Mouse (Mus musculus): ENCODE measurements at regions not wholly inside any gene's neighbourhood (a gene's known extent, or its start where the extent isn't known, plus 50 kb on each side); places are given as distances from the start of the nearest gene placed in this dataset.

GRCm38 (mm10) chr13:51911296-51911998 is 65.0 kb downstream of the Gadd45g start:
- WGBS: 34% methylated on average over 17 of the region's 17 CpGs
- H3K9me3 ChIP-seq (ENCODE audit: control insufficient read depth, low read depth, low read length): no peaks in the 10 kb centered on the region
- peak overlapping the region; percentile 61 for H3K27ac ChIP-seq (ENCODE audit: low read length)
- H3K9ac ChIP-seq (replicated peaks; ENCODE audit: low read depth, low read length): no peak overlapping the region
- ATAC-seq (ENCODE audit: insufficient number of reproducible peaks, insufficient read depth, low FRiP score, low read depth): peak; percentile 85
- H3K36me3 ChIP-seq (ENCODE audit: control insufficient read depth, insufficient read depth, low read length): no peaks in the 10 kb centered on the region
- no peak overlapping the region; the same call in 1 of the 2 replicates for H3K4me2 ChIP-seq (replicated peaks; ENCODE audit: low read depth, low read length)
- no peaks in the 10 kb centered on the region for H3K27me3 ChIP-seq (ENCODE audit: control insufficient read depth, insufficient read depth, low read length)
- no peak overlapping the region for H3K4me3 ChIP-seq (ENCODE audit: low read depth, low read length)
- H3K4me1 ChIP-seq (ENCODE audit: control insufficient read depth, insufficient read depth, low read length): 0 out of 2 replicates have a peak, but pooled peaks cover 2% of the 10 kb centered on the region

- no peak for ATAC-seq (ENCODE audit: insufficient number of reproducible peaks, insufficient read depth, low FRiP score, low read depth)
- peak overlapping the region; percentile 59; the same call in 1 of the 2 replicates for H3K27ac ChIP-seq (ENCODE audit: low read length)
Measured at GRCm38 (mm10) chr13:51912477-51912876, 66.0 kb downstream of the Gadd45g start.

GRCm38 (mm10) chr13:51912994-51913393 is 66.5 kb downstream of the Gadd45g start:
- 95% methylated on average over 3 of the region's 3 CpGs for WGBS
- ATAC-seq (ENCODE audit: insufficient number of reproducible peaks, insufficient read depth, low FRiP score, low read depth): no peak

More at GRCm38 (mm10) chr13:51912477-51912876, 66.0 kb downstream of the Gadd45g start:
- 0 out of 2 replicates have a peak, but pooled peaks cover 2% of the 10 kb centered on the region for H3K4me1 ChIP-seq (ENCODE audit: control insufficient read depth, insufficient read depth, low read length)
- H3K27me3 ChIP-seq (ENCODE audit: control insufficient read depth, insufficient read depth, low read length): no peaks in the 10 kb centered on the region
- 67% methylated on average over 5 of the region's 5 CpGs for WGBS
- no peaks in the 10 kb centered on the region for H3K9me3 ChIP-seq (ENCODE audit: control insufficient read depth, low read depth, low read length)
- no peak overlapping the region for H3K4me2 ChIP-seq (replicated peaks; ENCODE audit: low read depth, low read length)
- H3K9ac ChIP-seq (replicated peaks; ENCODE audit: low read depth, low read length): no peak overlapping the region
- H3K4me3 ChIP-seq (ENCODE audit: low read depth, low read length): no peak overlapping the region
- no peaks in the 10 kb centered on the region for H3K36me3 ChIP-seq (ENCODE audit: control insufficient read depth, insufficient read depth, low read length)

GRCm38 (mm10) chr13:51916666-51917240 is 70.3 kb downstream of the Gadd45g start:
- H3K27me3 ChIP-seq (ENCODE audit: control insufficient read depth, insufficient read depth, low read length): 0 out of 2 replicates have a peak, but pooled peaks cover 3% of the 10 kb centered on the region
- no peaks in the 10 kb centered on the region for H3K36me3 ChIP-seq (ENCODE audit: control insufficient read depth, insufficient read depth, low read length)
- no peaks in the 10 kb centered on the region for H3K9me3 ChIP-seq (ENCODE audit: control insufficient read depth, low read depth, low read length)
- no peak overlapping the region for H3K4me3 ChIP-seq (ENCODE audit: low read depth, low read length)
- H3K4me1 ChIP-seq (ENCODE audit: control insufficient read depth, insufficient read depth, low read length): peaks cover 34% of the 10 kb centered on the region
- no peak overlapping the region for H3K4me2 ChIP-seq (replicated peaks; ENCODE audit: low read depth, low read length)
- H3K27ac ChIP-seq (ENCODE audit: low read length): no peak overlapping the region
- H3K9ac ChIP-seq (replicated peaks; ENCODE audit: low read depth, low read length): no peak overlapping the region
- WGBS: 58% methylated on average over 15 of the region's 15 CpGs
- ATAC-seq (ENCODE audit: insufficient number of reproducible peaks, insufficient read depth, low FRiP score, low read depth): no peak

More at GRCm38 (mm10) chr13:51912994-51913393, 66.5 kb downstream of the Gadd45g start:
- H3K27ac ChIP-seq (ENCODE audit: low read length): no peak overlapping the region
- no peak overlapping the region for H3K4me2 ChIP-seq (replicated peaks; ENCODE audit: low read depth, low read length)
- H3K27me3 ChIP-seq (ENCODE audit: control insufficient read depth, insufficient read depth, low read length): no peaks in the 10 kb centered on the region
- H3K4me1 ChIP-seq (ENCODE audit: control insufficient read depth, insufficient read depth, low read length): peaks cover 5% of the 10 kb centered on the region; the same call in 1 of the 2 replicates
- no peak overlapping the region for H3K4me3 ChIP-seq (ENCODE audit: low read depth, low read length)
- H3K9me3 ChIP-seq (ENCODE audit: control insufficient read depth, low read depth, low read length): no peaks in the 10 kb centered on the region
- no peaks in the 10 kb centered on the region for H3K36me3 ChIP-seq (ENCODE audit: control insufficient read depth, insufficient read depth, low read length)
- no peak overlapping the region for H3K9ac ChIP-seq (replicated peaks; ENCODE audit: low read depth, low read length)

- H3K9me3 ChIP-seq (ENCODE audit: control insufficient read depth, low read depth, low read length): no peaks in the 10 kb centered on the region
- ATAC-seq (ENCODE audit: insufficient number of reproducible peaks, insufficient read depth, low FRiP score, low read depth): no peak
- H3K4me3 ChIP-seq (ENCODE audit: low read depth, low read length): no peak overlapping the region
- no peaks in the 10 kb centered on the region for H3K36me3 ChIP-seq (ENCODE audit: control insufficient read depth, insufficient read depth, low read length)
- H3K27me3 ChIP-seq (ENCODE audit: control insufficient read depth, insufficient read depth, low read length): 0 out of 2 replicates have a peak, but pooled peaks cover 3% of the 10 kb centered on the region
- no peak overlapping the region for H3K9ac ChIP-seq (replicated peaks; ENCODE audit: low read depth, low read length)
- no peak overlapping the region for H3K27ac ChIP-seq (ENCODE audit: low read length)
- no peak overlapping the region for H3K4me2 ChIP-seq (replicated peaks; ENCODE audit: low read depth, low read length)
- H3K4me1 ChIP-seq (ENCODE audit: control insufficient read depth, insufficient read depth, low read length): peaks cover 34% of the 10 kb centered on the region
- 63% methylated on average over 7 of the region's 7 CpGs for WGBS
Measured at GRCm38 (mm10) chr13:51917658-51918057, 71.2 kb downstream of the Gadd45g start.

- Histone ChIP-seq H3K27ac (ENCODE audit: low read length) (no peak overlapping the region), H3K4me2 (replicated peaks; ENCODE audit: low read depth, low read length) (no peak overlapping the region), H3K27me3 (ENCODE audit: control insufficient read depth, insufficient read depth, low read length) (0 out of 2 replicates have a peak, but pooled peaks cover 3% of the 10 kb centered on the region), H3K4me3 (ENCODE audit: low read depth, low read length) (no peak overlapping the region), H3K36me3 (ENCODE audit: control insufficient read depth, insufficient read depth, low read length) (no peaks in the 10 kb centered on the region), H3K4me1 (ENCODE audit: control insufficient read depth, insufficient read depth, low read length) (peaks cover 34% of the 10 kb centered on the region), H3K9ac (replicated peaks; ENCODE audit: low read depth, low read length) (no peak overlapping the region), H3K9me3 (ENCODE audit: control insufficient read depth, low read depth, low read length) (no peaks in the 10 kb centered on the region)
- no peak for ATAC-seq (ENCODE audit: insufficient number of reproducible peaks, insufficient read depth, low FRiP score, low read depth)
- WGBS: 68% methylated on average over 8 of the region's 8 CpGs
Measured at GRCm38 (mm10) chr13:51918108-51918507, 71.6 kb downstream of the Gadd45g start.

- no peak overlapping the region for H3K27ac ChIP-seq (ENCODE audit: low read length)
- no peak for ATAC-seq (ENCODE audit: insufficient number of reproducible peaks, insufficient read depth, low FRiP score, low read depth)
- WGBS: 38% methylated on average over 10 of the region's 10 CpGs
Measured at GRCm38 (mm10) chr13:51918781-51919170, 72.3 kb downstream of the Gadd45g start.

GRCm38 (mm10) chr13:51919171-51919793 is 72.8 kb downstream of the Gadd45g start:
- 53% methylated on average over 14 of the region's 14 CpGs for WGBS
- Histone ChIP-seq H3K4me2 (replicated peaks; ENCODE audit: low read depth, low read length) (no peak overlapping the region), H3K36me3 (ENCODE audit: control insufficient read depth, insufficient read depth, low read length) (no peaks in the 10 kb centered on the region), H3K9ac (replicated peaks; ENCODE audit: low read depth, low read length) (no peak overlapping the region), H3K27ac (ENCODE audit: low read length) (no peak overlapping the region), H3K9me3 (ENCODE audit: control insufficient read depth, low read depth, low read length) (no peaks in the 10 kb centered on the region), H3K4me1 (ENCODE audit: control insufficient read depth, insufficient read depth, low read length) (peaks cover 34% of the 10 kb centered on the region), H3K4me3 (ENCODE audit: low read depth, low read length) (no peak overlapping the region), H3K27me3 (ENCODE audit: control insufficient read depth, insufficient read depth, low read length) (0 out of 2 replicates have a peak, but pooled peaks cover 3% of the 10 kb centered on the region)
- no peak for ATAC-seq (ENCODE audit: insufficient number of reproducible peaks, insufficient read depth, low FRiP score, low read depth)

More at GRCm38 (mm10) chr13:51918781-51919170, 72.3 kb downstream of the Gadd45g start:
- Histone ChIP-seq H3K36me3 (ENCODE audit: control insufficient read depth, insufficient read depth, low read length) (no peaks in the 10 kb centered on the region), H3K4me3 (ENCODE audit: low read depth, low read length) (no peak overlapping the region), H3K4me2 (replicated peaks; ENCODE audit: low read depth, low read length) (no peak overlapping the region), H3K4me1 (ENCODE audit: control insufficient read depth, insufficient read depth, low read length) (peaks cover 34% of the 10 kb centered on the region), H3K9me3 (ENCODE audit: control insufficient read depth, low read depth, low read length) (no peaks in the 10 kb centered on the region), H3K27me3 (ENCODE audit: control insufficient read depth, insufficient read depth, low read length) (0 out of 2 replicates have a peak, but pooled peaks cover 3% of the 10 kb centered on the region), H3K9ac (replicated peaks; ENCODE audit: low read depth, low read length) (no peak overlapping the region)

All from stomach, embryonic 14.5 days (tissue).